Mouse (Mus musculus): Measurements from ENCODE around the gene Zbtb46.
A peak's percentile ranks its signal among the peaks of the same experiment; 100 is the strongest.
"Not testable (repeated sequence)": the region's sequence is repeated elsewhere in the genome, so short reads cannot be mapped to it uniquely, and the experiment has no call there.

Zbtb46 gene

DNA sequence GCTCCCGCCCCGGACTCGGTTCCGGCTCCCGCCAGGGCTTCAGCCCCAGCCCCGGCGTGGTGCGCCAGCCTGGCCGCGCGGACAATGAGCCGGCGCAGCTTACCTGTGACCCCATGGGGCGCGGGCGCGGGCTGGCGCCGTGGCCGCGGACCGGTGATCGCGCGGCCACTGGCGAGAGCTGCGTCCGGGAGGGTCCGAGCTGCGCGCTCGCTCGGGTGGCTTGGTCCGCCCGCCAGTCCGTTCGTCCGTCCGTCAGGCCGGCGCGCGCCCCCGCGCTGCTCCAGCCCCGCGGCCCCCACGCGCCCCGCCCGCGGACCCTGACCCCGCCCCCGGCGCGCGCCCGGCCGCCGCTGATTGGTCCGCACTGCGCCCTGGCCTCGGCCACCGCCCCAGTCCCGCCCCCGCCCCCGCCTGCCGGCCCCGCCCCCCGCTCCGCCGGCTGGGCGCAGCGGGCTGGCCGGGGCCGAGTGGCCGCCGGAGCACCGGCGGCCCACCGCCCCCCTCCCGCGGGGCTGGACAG is at the start of gene Zbtb46:
TSS of gene Zbtb46 (minus strand) at position 274 of the 520 bp plus-strand sequence.
- DNase-seq (ENCODE audit: low spot score in 2 of 2) = peak in 1 of 2 experiments; percentile 60

DNA sequence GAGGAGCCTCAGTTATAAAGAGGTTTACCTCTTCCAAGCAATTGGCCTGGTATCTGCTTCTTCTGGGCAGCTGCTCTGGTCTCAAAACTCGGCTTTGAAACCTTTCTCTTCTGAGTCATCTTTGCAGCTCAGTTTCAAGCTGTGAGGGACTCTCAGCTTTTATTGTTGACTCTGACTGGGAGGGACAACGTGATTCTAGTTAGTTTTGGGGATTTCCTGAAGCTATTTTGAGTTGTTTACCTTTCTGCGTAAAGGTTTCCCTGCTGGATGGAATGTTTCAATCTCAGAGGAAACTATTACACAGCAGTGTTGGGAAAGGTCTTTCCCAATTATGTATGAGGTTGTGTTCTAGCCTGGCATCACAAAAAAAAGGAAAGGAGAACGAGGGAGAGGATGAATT is 39.4 kb upstream of the Zbtb46 start:
- DNase-seq (ENCODE audit: low spot score in 2 of 2) = no peak

DNA sequence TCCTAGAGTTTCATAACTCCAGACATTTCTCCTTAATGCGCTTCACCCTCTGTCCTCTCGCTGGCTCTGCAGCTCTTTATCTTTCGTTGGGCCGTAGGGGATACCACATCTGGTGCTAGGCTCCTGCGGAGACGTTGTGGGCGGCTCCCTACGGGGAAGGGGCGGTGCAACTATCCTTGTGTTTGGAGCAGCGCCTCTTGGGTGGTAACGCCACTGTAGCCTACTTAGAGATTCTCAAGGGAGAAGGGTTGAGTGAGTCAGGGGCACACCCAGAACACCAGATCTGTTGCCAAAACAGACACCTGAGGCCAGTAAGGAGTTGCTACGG is 38.3 kb upstream of the Zbtb46 start:
- peak in 1 of 2 experiments; percentile 29 for DNase-seq (ENCODE audit: low spot score in 2 of 2)

DNA sequence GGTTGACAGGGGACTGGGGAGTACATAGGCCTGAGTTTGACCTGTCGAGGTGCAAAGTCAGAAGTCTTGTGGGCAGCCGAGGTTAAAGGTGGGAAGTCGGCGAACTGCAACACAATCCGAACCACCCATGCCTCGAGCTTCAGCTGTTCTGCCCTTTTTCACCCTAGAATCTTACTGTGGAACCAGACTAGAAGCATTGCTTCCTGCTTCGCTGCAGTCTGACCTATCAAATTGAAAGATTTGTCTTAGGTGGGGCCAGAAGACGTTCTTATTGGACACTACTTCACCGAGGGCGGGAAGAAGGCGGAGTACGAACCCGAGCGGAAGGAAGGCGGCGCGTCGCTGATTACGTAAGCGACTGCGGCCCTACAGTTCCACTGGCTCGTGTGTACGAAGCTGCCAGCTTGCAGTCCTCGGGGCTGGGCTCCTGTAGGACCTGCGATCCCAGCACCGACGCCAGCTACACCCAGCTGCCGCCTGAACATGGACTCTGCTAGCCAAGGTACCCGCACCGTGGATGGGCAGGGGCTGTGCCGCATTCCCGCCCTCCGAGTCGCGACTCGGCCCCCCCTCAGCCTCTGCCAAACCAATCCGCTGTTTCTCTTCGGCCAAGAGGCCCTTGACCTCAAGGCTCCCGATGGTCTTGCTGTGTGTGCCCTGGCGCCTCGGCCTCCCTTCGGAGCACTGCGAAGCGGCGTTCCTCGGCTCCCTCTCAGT is 37.8 kb upstream of the Zbtb46 start, which contains the start of gene Tpd52l2:
TSS of gene Tpd52l2 (plus strand) at position 312 of the 717 bp plus-strand sequence.
- peak; percentile 88 to 89 for DNase-seq (ENCODE audit: low spot score in 2 of 2)

DNA sequence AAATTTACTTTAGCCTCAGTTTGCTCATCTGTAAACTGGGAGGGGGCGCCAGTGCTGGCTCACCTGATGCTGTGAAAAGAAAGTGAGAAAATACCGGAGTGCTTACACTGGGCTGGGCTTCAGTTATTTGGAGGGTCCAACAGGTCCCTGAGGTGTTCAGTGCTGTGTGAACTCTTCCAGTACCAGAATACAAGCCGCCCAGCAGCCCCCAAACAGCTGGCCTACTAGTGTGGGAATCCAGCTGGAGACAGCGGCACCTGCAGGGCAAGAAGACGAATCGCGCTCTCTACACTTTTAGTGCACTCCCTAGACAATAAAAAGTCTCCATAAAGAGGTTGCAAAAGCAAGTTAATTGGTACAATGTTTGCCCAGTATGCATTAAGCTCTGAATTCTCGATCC is 37.1 kb upstream of the Zbtb46 start:
- DNase-seq (ENCODE audit: low spot score in 2 of 2) = peak in 1 of 2 experiments; percentile 37

DNA sequence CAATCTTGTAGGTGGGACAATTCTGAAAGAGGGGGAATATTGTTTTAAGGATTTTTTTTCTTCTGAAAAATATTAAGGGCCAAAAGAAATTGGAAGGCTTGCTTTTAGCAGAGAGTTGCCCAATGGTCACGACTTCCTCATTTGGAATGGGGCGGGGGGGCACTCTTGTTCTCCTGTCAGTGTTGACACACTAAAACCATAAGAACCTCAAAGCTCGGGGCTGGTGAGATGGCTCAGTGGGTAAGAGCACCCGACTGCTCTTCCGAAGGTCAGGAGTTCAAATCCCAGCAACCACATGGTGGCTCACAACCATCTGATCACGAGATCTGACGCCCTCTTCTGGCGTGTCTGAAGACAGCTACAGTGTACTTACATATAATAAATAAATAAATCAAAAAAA is 36.6 kb upstream of the Zbtb46 start:
- not testable (repeated sequence) for DNase-seq (ENCODE audit: low spot score in 2 of 2)

DNA sequence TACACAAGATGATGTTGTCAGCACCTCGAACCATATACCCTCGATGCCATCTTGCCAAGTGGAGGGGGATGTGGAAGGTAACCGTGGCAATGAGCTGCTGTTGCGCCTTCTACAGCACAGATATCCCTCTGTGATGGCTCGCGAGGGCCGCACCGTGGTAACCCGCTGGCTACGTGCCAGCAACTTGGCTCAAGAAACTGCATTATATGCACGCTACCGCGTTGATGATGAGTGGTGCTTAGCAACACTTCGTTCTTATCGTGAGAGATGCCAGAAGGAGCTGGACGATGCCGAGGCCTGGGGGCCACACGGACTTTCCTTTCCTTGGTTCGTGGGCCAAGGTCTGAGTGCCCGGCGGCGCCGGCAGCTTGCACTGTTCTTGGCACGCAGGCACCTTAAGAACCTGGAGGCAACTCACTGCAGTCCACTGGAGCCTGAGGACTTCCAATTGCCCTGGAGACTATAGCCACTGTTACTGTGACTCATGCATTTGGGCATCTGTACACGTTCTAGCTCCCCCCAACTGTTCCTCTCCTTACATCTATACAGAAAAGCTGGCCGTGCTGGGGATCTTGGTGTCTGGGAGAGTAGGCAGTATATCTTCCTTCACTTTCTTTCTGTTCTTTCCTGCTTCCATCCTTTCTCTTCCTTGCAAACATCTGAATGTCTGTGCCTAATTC is 35.2 kb upstream of the Zbtb46 start:
- DNase-seq (ENCODE audit: low spot score in 2 of 2) = no peak

DNA sequence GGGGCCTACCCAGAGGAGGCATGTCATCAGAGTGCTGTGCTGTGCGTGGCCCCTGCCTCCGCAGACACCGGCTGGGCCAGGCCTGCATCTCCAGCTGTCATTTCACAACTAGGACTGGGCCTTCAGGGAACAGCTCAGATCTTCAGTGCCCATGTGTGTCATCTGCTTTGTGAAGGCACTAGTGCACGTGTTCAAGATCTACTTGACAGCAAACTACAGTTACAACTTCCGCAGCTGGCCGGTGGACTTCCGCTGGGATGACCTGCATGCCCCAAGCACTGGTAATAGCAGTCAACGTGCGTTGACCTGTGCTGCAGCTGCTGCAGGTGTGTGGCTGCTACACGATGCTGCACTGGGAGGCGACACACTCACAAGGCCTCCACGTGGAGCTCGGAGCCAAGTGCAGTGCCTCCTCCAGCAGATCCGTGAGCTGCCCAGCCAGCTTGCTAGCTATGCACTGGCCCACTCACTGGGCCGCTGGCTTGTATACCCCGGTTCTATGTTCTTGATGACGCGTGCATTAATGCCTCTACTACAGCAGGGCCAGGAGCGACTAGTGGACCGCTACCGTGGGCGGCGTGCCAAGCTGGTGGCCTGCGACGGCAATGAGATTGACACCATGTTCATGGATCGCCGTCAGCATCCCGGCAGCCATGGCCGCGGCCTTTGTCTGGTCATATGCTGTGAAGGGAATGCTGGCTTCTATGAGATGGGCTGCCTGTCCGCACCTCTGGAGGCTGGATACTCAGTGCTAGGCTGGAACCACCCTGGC is 34.1 kb upstream of the Zbtb46 start, which contains the start of gene Abhd16b:
TSS of gene Abhd16b (plus strand) at position 51 of the 772 bp plus-strand sequence.
- DNase-seq (ENCODE audit: low spot score in 2 of 2) = no peak

DNA sequence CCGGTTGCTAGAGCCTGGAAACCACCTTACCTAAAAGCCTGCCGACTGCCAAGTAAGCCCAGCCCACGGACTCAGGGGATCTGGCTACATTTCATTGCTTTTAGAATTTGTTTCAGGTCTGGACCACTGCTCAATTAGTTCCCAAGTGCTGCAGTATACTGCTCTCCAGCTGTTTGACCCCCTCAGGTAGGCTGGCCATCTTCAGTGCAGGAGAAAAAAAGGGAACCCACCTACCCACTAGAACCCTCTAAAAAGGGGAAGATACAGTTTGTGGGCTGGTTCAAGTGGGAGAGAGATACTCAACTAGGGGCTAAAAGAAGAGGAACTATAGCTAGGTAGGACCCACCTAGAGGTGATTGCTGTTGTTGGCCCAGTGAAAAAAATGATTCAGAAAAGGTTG is 33.0 kb upstream of the Zbtb46 start:
- DNase-seq (ENCODE audit: low spot score in 2 of 2) = no peak

DNA sequence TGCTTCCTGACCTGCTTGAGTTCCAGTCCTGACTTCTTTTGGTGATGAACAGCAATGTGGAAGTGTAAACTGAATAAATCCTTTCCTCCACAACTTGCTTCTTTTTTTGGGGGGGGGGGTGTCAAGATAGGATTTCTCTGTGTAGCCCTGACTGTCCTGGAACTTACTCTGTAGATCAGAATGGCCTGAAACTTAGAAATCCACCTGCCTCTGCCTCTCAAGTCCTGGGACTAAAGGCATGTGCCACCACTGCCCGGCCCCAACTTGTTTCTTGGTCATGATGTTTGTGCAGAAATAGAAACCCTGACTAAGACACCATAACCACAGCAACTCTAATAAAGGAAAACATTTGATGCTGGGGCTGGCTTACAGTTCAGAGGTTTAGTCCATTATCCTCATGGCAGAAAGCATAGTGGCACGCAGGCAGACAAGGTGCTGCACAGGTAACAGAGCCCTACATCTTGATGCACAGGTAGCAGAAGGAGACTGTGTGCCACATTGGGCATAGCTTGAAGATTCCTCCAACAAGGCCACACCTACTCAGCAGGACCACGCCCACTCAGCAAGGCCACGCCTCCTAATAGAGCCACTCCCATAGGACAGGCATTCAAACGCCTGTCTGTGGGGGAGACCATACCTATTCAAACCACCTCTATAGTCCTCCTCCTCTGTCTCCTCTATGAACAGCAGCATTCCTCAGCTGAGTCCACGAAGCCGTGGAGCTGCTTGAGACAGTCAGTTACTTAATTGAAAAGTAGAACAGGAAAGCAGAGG is 32.4 kb upstream of the Zbtb46 start:
- DNase-seq (ENCODE audit: low spot score in 2 of 2) = no peak

DNA sequence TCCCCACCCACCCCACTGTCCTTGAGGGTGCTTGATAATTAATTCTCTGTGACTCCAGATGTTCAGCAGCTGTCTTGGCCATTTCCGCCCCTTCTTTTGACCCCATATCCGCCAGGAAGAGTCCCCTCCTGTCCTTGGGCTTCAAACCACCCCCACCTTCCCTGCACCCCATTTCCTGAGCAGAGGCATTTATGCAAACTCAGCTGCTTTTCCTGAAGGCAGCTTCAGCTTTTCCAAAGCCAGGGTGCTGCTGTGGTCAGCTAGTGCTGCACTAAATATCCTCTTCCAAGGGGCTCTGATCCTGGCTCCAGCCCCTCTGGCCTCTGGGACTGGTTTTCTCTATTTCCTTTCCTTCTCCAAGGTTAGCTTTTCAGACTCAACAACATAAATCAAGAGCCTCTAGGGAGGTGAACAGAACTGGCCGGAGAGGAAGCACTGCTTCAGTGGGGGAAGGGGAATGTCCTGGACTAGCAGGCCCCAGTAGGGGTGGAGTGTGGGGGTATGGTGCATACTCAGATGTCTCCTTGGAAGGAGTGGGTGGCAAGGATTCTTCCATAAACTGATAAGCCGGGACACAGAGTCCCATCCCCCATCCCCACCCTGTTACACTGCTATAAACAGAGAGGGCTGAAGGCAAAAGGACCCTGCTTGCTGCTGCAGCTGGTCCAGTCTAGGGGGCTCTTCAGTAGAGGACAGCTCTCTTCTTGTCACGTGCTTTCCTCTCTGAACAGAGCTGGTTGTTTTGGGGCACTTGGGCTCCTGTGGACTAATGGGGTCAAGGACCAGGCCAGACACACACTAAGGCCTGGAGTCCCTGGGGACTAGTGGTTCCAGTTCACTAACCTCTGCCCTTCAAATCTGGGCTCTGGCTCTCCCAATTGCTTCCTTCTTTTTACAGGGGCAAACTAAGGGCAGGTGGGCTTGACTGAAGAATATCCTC is 28.4 kb upstream of the Zbtb46 start:
- no peak for DNase-seq (ENCODE audit: low spot score in 2 of 2)

DNA sequence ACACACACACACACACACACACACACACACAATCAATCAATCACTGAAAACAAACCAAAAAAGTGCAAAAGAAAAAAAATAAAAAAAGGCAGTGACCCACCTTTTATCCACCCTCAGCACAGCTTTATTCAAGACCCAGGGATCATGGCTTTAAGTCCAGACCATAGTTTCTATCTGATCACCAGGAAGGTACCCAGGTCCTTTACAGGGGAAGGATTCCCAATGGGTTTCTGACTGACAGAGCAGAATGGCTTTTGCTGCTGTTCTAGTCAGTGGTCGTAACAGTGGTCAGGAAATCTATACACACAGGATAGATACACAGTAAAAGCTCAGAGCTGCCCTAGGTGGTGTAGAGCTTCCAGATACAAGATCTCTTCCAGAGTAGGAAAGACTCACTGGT is 26.5 kb upstream of the Zbtb46 start:
- no peak for DNase-seq (ENCODE audit: low spot score in 2 of 2)

DNA sequence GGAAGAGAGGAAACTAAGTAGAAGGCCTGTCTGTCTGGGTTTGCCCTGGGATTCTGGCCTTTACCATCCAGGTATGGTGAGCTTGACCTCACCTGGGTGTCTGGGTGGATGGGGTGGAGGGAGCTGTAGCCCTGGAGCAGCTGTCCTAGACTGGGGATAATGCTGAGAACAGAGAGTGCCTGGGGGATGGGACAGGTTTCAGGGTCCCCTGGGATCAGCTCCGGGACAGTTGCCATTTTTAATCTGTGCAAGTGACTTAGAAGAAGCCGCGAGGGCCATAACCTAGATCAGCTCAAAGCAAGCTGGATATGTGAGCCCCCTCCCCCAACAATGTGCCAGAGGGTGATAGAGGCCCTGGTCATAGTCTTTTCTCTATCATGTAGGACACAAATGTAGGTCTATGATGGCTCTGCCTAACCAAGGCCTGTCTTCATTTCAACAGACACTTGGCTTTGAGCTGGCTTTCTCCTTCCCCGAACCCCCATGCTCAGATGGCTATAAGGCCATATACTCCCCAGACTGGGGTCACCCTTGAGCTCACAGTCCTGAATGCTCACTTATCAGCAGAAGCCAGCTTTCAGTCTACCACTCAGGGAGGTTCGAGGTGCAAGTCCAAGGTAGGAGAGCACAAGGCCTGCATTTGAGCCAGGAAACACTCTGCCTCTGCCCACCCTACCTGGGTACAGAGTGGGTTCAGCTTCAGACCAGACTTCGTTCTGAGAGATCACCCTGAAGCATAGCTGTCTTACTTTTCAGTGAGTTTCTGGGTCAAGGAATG is 25.4 kb upstream of the Zbtb46 start:
- DNase-seq (ENCODE audit: low spot score in 2 of 2) = no peak

DNA sequence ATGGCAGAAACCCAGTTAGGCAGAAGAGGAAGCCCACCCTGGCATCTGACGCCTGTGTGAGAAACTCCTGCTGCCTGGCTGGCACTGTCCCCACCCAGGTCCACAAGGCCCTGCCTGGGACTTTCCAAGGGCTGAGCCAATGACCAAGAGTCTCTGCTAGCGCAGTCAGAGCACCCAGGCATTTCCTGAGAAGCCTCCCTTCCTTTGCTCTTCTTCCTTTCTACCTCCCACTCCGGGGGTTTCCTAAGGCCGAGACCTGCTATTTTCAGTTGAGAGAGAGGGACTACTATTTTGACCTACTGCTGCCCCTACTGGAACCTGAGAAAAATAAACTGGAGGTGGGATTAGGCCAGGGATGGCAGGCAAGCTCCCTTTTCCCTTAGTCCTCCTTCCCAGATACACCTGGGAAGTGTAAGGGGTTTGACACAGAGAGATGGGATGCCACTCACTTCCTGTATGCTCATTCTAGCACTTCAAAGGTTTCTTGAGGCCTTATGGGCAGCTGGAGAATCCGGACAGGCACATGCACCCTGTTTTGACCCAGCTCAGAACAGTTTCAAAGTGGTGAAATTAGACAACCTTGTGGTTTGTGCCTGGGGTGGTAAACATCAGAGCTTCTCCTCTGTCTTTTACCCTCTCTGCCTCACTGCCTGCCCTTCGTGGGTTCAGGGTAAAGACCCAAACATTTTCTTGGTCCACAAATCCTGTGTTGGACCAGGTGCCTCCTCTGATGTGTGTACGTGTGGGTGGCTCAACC is 24.5 kb upstream of the Zbtb46 start:
- no peak for DNase-seq (ENCODE audit: low spot score in 2 of 2)

DNA sequence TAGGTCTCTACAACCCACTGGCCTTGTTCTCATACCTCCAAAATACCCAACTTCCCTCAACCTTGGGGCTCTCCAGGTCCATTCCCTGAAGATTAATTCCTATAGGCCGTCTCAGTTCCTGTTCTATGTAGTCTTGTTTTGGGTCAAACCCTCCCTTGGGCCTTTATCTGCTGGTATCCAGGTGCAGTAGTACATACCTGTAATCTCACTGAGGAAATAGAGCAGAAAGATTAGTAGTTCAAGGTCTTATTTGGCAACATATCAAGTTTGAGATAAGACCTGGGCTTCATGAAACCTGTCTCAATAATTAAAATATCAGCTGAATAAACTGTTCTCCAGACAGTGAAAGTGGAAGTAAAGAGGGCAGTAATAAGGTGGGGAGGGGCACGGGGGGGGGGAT is 23.9 kb upstream of the Zbtb46 start:
- DNase-seq (ENCODE audit: low spot score in 2 of 2) = no peak

DNA sequence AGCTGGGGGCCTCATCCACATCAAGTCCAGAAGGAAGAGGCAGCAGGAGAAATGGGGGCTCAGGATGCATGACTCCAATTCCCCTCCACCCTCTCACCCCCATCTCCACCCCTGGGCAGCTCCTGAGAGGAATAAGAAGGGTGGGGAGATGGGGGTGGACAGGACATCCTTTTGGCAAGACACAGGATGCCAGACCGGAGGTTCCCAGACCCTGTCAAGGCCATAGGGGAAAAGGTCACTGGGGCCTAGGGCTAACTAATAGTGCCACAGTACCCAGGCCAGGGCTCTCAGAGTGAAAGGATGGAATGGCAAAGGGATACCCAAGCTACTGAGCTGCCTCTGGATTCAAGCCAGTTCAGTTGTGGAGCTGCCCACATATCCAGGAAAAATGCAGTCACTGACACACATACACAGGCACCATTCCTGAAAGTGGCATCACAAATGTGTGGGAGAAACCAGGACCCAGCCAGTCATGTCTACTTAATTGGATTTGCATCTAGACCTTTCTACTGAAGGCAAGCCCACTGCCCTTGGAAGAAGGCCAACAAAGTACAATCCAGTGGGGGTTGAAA is 13.1 kb upstream of the Zbtb46 start:
- no peak for DNase-seq (ENCODE audit: low spot score in 2 of 2)

DNA sequence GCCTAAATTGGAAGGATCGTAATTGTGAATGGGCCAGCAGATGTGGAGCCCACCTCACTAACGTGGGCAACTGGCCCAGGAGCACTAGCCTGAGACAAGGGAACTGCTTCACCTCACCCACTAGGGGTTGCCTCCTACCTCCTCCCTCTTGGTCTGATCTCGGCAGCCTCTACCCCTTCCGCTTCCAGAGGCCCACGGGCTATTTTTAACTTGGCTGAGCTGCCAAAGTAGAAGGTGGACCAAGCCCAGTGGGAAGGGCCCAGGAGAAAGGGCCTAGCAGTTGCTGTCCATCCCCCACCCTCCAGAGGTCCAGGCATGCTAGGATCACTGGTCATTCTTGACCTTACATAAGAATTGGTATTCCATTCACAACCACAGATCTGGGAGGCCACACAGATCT is 12.0 kb upstream of the Zbtb46 start:
- no peak for DNase-seq (ENCODE audit: low spot score in 2 of 2)

DNA sequence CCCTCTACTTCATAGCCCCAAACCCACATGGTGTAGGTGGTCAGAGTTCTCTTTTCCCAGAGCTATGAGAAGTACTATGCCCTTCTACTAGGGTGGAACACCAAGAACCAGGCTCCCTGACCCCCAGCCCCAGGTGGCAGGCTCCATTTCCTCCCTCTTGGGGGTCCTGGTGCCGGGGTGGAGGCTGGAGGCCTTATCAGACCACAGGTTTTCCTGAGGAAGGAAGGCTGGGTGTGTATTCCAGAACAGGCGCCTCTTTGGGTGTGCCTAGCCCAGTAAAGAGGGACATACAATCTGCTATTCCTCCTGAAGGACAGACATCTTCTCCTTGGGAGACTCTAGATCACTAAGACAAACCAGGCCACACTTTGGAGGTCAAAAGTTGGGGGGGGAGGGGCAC is 11.1 kb upstream of the Zbtb46 start:
- DNase-seq (ENCODE audit: low spot score in 2 of 2) = no peak

DNA sequence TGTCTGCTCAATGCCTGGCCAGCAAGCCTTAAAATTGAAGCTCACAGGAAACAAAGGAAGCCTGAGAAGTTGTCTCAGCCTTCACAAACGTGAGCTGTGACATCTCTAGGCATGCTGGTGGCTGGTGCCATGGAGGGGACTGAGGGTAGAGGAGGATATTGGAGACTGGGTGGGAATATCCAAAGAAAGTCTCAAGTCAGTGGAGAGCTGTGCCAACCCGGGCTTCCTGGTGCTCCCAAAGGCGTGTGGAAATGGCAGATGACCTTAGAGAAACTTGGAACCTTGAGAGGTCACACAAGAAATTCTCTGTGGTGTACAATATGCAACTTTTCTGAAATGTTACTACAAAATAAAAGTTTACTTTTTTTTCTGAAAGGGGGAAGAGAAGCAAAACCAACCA is 6.2 kb upstream of the Zbtb46 start:
- DNase-seq (ENCODE audit: low spot score in 2 of 2) = no peak

Measured in frontal cortex, postnatal 14 days (tissue).